Mouse (Mus musculus): ENCODE results near the gene H2-DMb2. TPM values are rescaled to one million over a fixed set of nuclear protein-coding genes. Genes with fewer than 3 reads are reported as not detected.
A peak's percentile ranks its signal among the peaks of the same experiment; 100 is the strongest.

The H2-DMb2 gene
- total and polyA plus RNA-seq, 3 experiments: 2.1 to 7.6 (median 2.3) TPM

DNA sequence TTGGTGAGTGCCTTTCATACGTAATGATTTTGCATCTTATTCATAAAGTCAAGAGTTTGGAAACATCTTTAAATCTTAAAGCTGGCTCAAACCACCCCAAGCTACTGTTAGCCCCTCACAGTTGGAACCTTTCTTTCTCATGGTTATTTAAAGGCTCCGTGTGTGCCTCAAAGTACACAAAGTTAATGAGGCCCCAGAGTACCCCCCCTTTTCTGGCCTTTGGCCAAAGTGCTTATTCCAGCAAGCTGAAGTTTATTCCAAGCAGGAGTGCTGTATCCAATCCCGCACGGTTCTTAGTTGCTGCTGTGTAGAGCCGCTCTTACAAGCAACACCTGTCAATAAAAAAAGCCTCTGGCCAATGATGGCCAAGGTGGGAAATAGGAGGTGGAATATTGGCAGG, 43.6 kb upstream of the H2-DMb2 start:
- no peak for DNase-seq
- TF ChIP-seq POLR2A (IDR thresholded peaks at IDR 0.05; ENCODE audit: insufficient read depth, low read depth, low read length) (no peak), EP300 (IDR thresholded peaks at IDR 0.05; ENCODE audit: insufficient read depth, low read depth, low read length) (no peak), CTCF (IDR thresholded peaks at IDR 0.05) (no peak)
- Histone ChIP-seq H3K27ac (no peak overlapping the region), H3K27me3 (ENCODE audit: control insufficient read depth, insufficient read depth, low read length) (no peaks in the 10 kb centered on the region), H3K9ac (ENCODE audit: low read depth, low read length) (no peak overlapping the region), H3K79me2 (replicated peaks; ENCODE audit: control insufficient read depth, insufficient read depth, low read length) (no peaks in the 10 kb centered on the region), H3K4me3 (no peak overlapping the region), H3K36me3 (ENCODE audit: control insufficient read depth, insufficient read depth, low read length) (no peaks in the 10 kb centered on the region), H3K4me1 (ENCODE audit: control insufficient read depth, insufficient read depth, low read length) (peaks cover 3% of the 10 kb centered on the region; the same call in 1 of the 2 replicates)
- intact Hi-C loops (cut with DNase I): loop anchor here (10.0 kb wide), 1 partner anchor 245 kb away; no protein-coding TSS in a partner anchor
- WGBS: 64% methylated on average over 5 of the region's 5 CpGs

DNA sequence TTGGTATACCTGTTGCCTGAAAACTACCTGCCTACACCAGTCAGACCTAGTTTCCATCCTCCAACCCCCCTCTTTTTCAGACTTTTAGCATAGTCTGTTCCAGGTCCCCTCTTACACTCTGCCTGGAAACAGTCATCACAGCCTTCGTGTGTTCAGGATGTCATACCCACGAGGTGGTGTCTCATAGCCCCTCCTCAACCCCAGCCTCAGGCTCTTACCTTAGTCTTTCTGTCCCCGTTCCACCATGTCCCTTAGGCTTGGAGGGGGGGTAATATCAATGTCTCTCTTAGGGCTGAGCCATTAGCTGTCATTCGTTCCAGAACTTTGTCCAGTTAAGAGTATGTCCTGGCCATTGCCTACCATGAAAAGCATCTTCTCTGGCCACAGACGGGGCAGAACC, 41.9 kb upstream of the H2-DMb2 start:
- intact Hi-C loops (cut with DNase I): loop anchor here (1.0 to 10.0 kb wide), 3 partner anchors 34 to 134 kb away; partner anchors contain the start of gene H2-Ob
- Histone ChIP-seq H3K36me3 (ENCODE audit: control insufficient read depth, insufficient read depth, low read length) (no peaks in the 10 kb centered on the region), H3K4me3 (no peak overlapping the region), H3K4me1 (ENCODE audit: control insufficient read depth, insufficient read depth, low read length) (peaks cover 3% of the 10 kb centered on the region; the same call in 1 of the 2 replicates), H3K27ac (no peak overlapping the region), H3K27me3 (ENCODE audit: control insufficient read depth, insufficient read depth, low read length) (no peaks in the 10 kb centered on the region), H3K9ac (ENCODE audit: low read depth, low read length) (no peak overlapping the region), H3K79me2 (replicated peaks; ENCODE audit: control insufficient read depth, insufficient read depth, low read length) (no peaks in the 10 kb centered on the region)
- DNase-seq: no peak
- 26% methylated on average over 5 of the region's 5 CpGs for WGBS
- TF ChIP-seq CTCF (IDR thresholded peaks at IDR 0.05) (no peak), POLR2A (IDR thresholded peaks at IDR 0.05; ENCODE audit: insufficient read depth, low read depth, low read length) (no peak), EP300 (IDR thresholded peaks at IDR 0.05; ENCODE audit: insufficient read depth, low read depth, low read length) (no peak)

DNA sequence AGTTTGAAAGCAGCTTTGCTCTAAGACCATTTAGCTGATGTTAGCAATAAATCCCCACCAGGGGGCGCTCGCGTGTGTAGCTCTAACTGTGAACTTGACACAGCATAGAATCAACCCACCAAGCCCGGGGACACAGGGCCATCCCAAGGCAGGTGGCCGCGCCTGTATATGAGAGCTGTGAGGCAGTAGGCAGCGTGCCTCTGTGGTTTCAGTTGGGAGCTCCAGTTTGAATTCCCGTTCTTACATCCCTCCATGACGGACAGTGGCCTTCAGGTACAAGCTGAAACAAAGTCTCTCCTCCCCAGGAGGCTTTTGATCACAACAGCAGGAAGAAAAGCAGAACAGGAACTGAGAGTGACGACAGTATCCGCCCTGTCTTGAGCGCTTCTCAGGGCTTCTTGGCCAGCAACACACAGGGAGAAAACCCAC, 41.5 kb upstream of the H2-DMb2 start:
- peak overlapping the region; percentile 47; the same call in 1 of the 2 replicates for H3K27ac ChIP-seq

DNA sequence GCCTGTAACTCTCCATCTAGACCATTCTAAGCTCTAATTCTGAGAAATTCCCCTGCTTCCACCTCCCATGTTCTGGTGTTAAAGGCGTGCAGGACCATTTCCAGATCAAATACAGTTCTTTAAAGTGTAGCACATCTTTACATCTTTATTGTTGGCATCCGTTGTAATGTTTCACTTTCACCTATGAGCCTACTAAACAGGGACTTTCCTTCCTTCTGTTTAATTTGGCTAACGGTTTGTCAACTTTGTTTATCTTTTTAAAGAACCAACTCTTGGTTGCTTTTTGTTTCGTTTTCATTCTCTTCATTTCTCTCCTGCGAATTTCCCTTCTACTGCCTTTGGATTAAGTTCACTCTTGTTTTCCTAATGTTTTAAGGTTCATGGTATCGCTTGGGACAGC, 40.3 kb upstream of the H2-DMb2 start:
- no peak for TF ChIP-seq EP300 (IDR thresholded peaks at IDR 0.05; ENCODE audit: insufficient read depth, low read depth, low read length)
- TF ChIP-seq POLR2A (IDR thresholded peaks at IDR 0.05; ENCODE audit: insufficient read depth, low read depth, low read length): no peak
- TF ChIP-seq CTCF (IDR thresholded peaks at IDR 0.05): no peak
- intact Hi-C loops (cut with DNase I): loop anchor here (2.0 to 10.0 kb wide), 2 partner anchors 16 to 132 kb away; partner anchors contain the start of genes H2-DMa and H2-Ob
- Histone ChIP-seq H3K79me2 (replicated peaks; ENCODE audit: control insufficient read depth, insufficient read depth, low read length) (no peaks in the 10 kb centered on the region), H3K9ac (ENCODE audit: low read depth, low read length) (no peak overlapping the region), H3K4me1 (ENCODE audit: control insufficient read depth, insufficient read depth, low read length) (peaks cover 3% of the 10 kb centered on the region; the same call in 1 of the 2 replicates), H3K27me3 (ENCODE audit: control insufficient read depth, insufficient read depth, low read length) (no peaks in the 10 kb centered on the region), H3K36me3 (ENCODE audit: control insufficient read depth, insufficient read depth, low read length) (no peaks in the 10 kb centered on the region), H3K27ac (no peak overlapping the region; the same call in 1 of the 2 replicates), H3K4me3 (no peak overlapping the region)
- WGBS: 49% methylated on average over 6 of the region's 6 CpGs
- no peak for DNase-seq

More for the DNA sequence above, 41.5 kb upstream of the H2-DMb2 start:
- 3% methylated on average over 12 of the region's 12 CpGs for WGBS
- no peaks in the 10 kb centered on the region for H3K79me2 ChIP-seq (replicated peaks; ENCODE audit: control insufficient read depth, insufficient read depth, low read length)
- H3K9ac ChIP-seq (ENCODE audit: low read depth, low read length): peak overlapping the region; percentile 39; the same call in 1 of the 2 replicates
- H3K4me3 ChIP-seq: peak overlapping the region; percentile 36; the same call in 1 of the 2 replicates
- no peaks in the 10 kb centered on the region for H3K27me3 ChIP-seq (ENCODE audit: control insufficient read depth, insufficient read depth, low read length)
- no peaks in the 10 kb centered on the region for H3K36me3 ChIP-seq (ENCODE audit: control insufficient read depth, insufficient read depth, low read length)
- peaks cover 3% of the 10 kb centered on the region; the same call in 1 of the 2 replicates for H3K4me1 ChIP-seq (ENCODE audit: control insufficient read depth, insufficient read depth, low read length)
- peak; percentile 90 to 92 for DNase-seq
- peak; percentile 97 for TF ChIP-seq CTCF (IDR thresholded peaks at IDR 0.05)
- no peak for TF ChIP-seq POLR2A (IDR thresholded peaks at IDR 0.05; ENCODE audit: insufficient read depth, low read depth, low read length)
- TF ChIP-seq EP300 (IDR thresholded peaks at IDR 0.05; ENCODE audit: insufficient read depth, low read depth, low read length): peak; percentile 57; the same call in 1 of the 2 replicates
- intact Hi-C loops (cut with DNase I): loop anchor here (1.0 to 10.0 kb wide), 4 partner anchors 17 to 133 kb away; partner anchors contain the start of genes H2-DMa and H2-Ob

DNA sequence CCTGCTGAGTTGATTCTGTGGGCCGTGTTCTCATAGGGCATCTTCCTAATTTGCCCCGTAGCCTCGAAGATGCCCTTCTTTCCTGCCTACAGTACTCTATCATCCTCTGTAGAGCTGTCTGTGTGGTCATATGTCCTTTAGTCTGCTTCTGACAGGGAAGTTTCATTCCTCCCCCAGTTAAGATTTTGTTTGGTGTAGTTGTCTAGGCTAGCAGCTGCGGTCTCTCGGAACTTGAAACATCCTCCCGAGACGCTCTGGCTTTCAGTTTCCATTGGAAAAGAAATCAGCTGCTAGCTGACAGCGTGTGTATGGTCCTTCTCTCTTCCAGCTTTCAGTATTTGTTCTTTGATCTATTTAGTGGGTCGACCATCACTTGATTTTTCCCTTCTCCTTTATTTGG, 38.3 kb upstream of the H2-DMb2 start:
- Histone ChIP-seq H3K79me2 (replicated peaks; ENCODE audit: control insufficient read depth, insufficient read depth, low read length) (no peaks in the 10 kb centered on the region), H3K27me3 (ENCODE audit: control insufficient read depth, insufficient read depth, low read length) (no peaks in the 10 kb centered on the region), H3K9ac (ENCODE audit: low read depth, low read length) (no peak overlapping the region), H3K27ac (no peak overlapping the region), H3K4me1 (ENCODE audit: control insufficient read depth, insufficient read depth, low read length) (peaks cover 3% of the 10 kb centered on the region; the same call in 1 of the 2 replicates), H3K36me3 (ENCODE audit: control insufficient read depth, insufficient read depth, low read length) (no peaks in the 10 kb centered on the region), H3K4me3 (no peak overlapping the region)
- intact Hi-C loops (cut with DNase I): loop anchor here (10.0 kb wide), 1 partner anchor 130 kb away; the partner anchor contains the start of gene H2-Ob
- 76% methylated on average over 9 of the region's 9 CpGs for WGBS
- TF ChIP-seq EP300 (IDR thresholded peaks at IDR 0.05; ENCODE audit: insufficient read depth, low read depth, low read length) (no peak), POLR2A (IDR thresholded peaks at IDR 0.05; ENCODE audit: insufficient read depth, low read depth, low read length) (no peak), CTCF (IDR thresholded peaks at IDR 0.05) (no peak)
- DNase-seq: no peak

DNA sequence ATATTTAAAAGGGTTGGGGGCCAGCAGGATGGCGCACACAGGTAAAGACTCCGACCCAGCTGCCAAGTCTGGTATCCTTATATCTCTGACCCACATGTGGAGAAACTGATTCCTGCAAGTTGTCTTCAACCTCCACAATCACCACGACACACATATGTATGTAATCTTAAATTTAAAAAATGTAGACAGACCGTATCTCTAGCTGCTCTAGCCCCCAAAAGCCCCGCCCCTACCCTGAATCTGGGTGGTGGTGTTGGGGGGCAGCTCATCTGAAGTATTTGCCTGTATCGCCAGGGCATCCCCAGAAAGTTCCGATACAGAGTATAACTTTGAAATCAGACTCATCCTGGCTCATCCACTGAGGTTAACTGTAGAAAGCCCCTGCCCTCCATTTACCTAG, 36.6 kb upstream of the H2-DMb2 start:
- Histone ChIP-seq H3K27me3 (ENCODE audit: control insufficient read depth, insufficient read depth, low read length) (no peaks in the 10 kb centered on the region), H3K79me2 (replicated peaks; ENCODE audit: control insufficient read depth, insufficient read depth, low read length) (no peaks in the 10 kb centered on the region), H3K4me1 (ENCODE audit: control insufficient read depth, insufficient read depth, low read length) (peaks cover 3% of the 10 kb centered on the region; the same call in 1 of the 2 replicates), H3K9ac (ENCODE audit: low read depth, low read length) (no peak overlapping the region), H3K27ac (no peak overlapping the region), H3K36me3 (ENCODE audit: control insufficient read depth, insufficient read depth, low read length) (peaks cover 3% of the 10 kb centered on the region), H3K4me3 (no peak overlapping the region)
- DNase-seq: no peak
- TF ChIP-seq POLR2A (IDR thresholded peaks at IDR 0.05; ENCODE audit: insufficient read depth, low read depth, low read length): no peak
- TF ChIP-seq CTCF (IDR thresholded peaks at IDR 0.05): no peak
- no peak for TF ChIP-seq EP300 (IDR thresholded peaks at IDR 0.05; ENCODE audit: insufficient read depth, low read depth, low read length)
- WGBS: 88% methylated on average over 7 of the region's 7 CpGs
- intact Hi-C loops (cut with DNase I): loop anchor here (10.0 kb wide), 1 partner anchor 128 kb away; the partner anchor contains the start of gene H2-Ob
